Mouse (Mus musculus) limb, embryonic 12.5 days (tissue): ENCODE measurements at regions not wholly inside any gene's neighbourhood (a gene's known extent, or its start where the extent isn't known, plus 50 kb on each side); places are given as distances from the start of the nearest gene placed in this dataset.

Source experiments
- ATAC-seq: fragments of 200-750 bp; cut with Nextera tagmentation; 2 replicates; pipeline ENCODE4 v1.8.0; 2017; ENCODE audit warnings: low read depth, moderate TSS enrichment; ENCODE audit not compliant: insufficient number of reproducible peaks, insufficient read depth, low FRiP score, low TSS enrichment
- H3K27ac ChIP-seq: fragments of 300-500 bp; sonication (generic); 2 replicates; pipeline ENCODE4 v1.5.1; 2016; ENCODE audit warnings: mild to moderate bottlenecking, moderate library complexity
- H3K27me3 ChIP-seq: fragments of 300-500 bp; sonication (generic); 2 replicates; pipeline ENCODE4 v1.6.1; 2016; ENCODE audit warnings: mild to moderate bottlenecking, moderate library complexity
- H3K36me3 ChIP-seq: fragments of 300-500 bp; sonication (generic); 2 replicates; pipeline ENCODE4 v1.6.1; 2016; ENCODE audit warnings: mild to moderate bottlenecking, moderate library complexity
- H3K4me1 ChIP-seq: fragments of 300-500 bp; sonication (generic); replicated peaks from 2 replicates; pipeline ENCODE4 v1.6.1; 2016
- H3K4me2 ChIP-seq: fragments of 300-500 bp; sonication (generic); 2 replicates; pipeline ENCODE4 v1.6.1; 2016; ENCODE audit warnings: mild to moderate bottlenecking, moderate library complexity
- H3K4me3 ChIP-seq: fragments of 300-500 bp; sonication (generic); replicated peaks from 2 replicates; pipeline ENCODE4 v1.5.1; 2016; ENCODE audit warnings: mild to moderate bottlenecking
- H3K9ac ChIP-seq: fragments of 300-500 bp; sonication (generic); replicated peaks from 2 replicates; pipeline ENCODE4 v1.6.1; 2016; ENCODE audit warnings: mild to moderate bottlenecking, moderate library complexity
- H3K9me3 ChIP-seq: fragments of 300-500 bp; sonication (generic); 2 replicates; pipeline ENCODE4 v1.6.1; 2016; ENCODE audit warnings: mild to moderate bottlenecking, moderate library complexity
- WGBS: fragments of 180-500 bp; shearing (Covaris S2); methylation state at CpG from one replicate; pipeline ENCODE4 v1.1.7; 2016; 5-methylcytosine and 5-hydroxymethylcytosine counted together

GRCm38 (mm10) chr8:26287665-26288064, 168.3 kb downstream of the Gm45692 start:
- no peak overlapping the region for H3K4me2 ChIP-seq
- ATAC-seq = no peak
- 23% methylated on average over 6 of the region's 6 CpGs for WGBS
- no peak overlapping the region for H3K4me3 ChIP-seq
- peaks cover 24% of the 10 kb centered on the region for H3K4me1 ChIP-seq
- no peaks in the 10 kb centered on the region for H3K36me3 ChIP-seq
- no peaks in the 10 kb centered on the region for H3K27me3 ChIP-seq
- H3K9ac ChIP-seq = no peak overlapping the region
- 0 out of 2 replicates have a peak, but pooled peaks cover 4% of the 10 kb centered on the region for H3K9me3 ChIP-seq
- no peak overlapping the region for H3K27ac ChIP-seq

DNA sequence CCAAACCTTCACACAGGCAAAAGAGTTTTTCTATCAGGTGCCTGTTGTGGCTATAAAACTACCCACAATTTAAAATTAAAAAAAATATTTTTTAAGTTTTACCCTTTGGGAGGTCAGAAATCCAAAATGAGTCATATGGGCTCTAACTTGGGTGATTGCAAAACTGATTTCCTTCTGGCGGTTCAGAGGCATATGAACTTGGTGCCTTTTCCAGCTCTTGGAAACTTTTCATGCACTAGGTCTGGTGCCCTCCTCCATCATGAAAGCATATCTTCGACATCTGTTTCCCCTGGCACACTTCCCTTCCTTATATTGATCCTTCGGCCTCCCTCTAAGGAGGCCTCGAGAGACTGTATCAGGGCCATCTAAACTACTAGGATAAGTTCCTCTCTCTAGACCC, 168.8 kb downstream of the Gm45692 start:
- Histone ChIP-seq H3K36me3 (no peaks in the 10 kb centered on the region), H3K27me3 (no peaks in the 10 kb centered on the region), H3K4me3 (no peak overlapping the region), H3K9me3 (0 out of 2 replicates have a peak, but pooled peaks cover 4% of the 10 kb centered on the region), H3K4me1 (peaks cover 19% of the 10 kb centered on the region), H3K9ac (no peak overlapping the region), H3K4me2 (no peak overlapping the region), H3K27ac (no peak overlapping the region)
- 89% methylated on average over 4 of the region's 4 CpGs for WGBS
- ATAC-seq = no peak

GRCm38 (mm10) chr8:26298066-26298804, 178.9 kb downstream of the Gm45692 start:
- Histone ChIP-seq H3K4me3 (no peak overlapping the region), H3K36me3 (no peaks in the 10 kb centered on the region), H3K9ac (no peak overlapping the region), H3K27ac (no peak overlapping the region), H3K4me2 (no peak overlapping the region), H3K9me3 (no peaks in the 10 kb centered on the region), H3K27me3 (no peaks in the 10 kb centered on the region; the same call in 1 of the 2 replicates), H3K4me1 (peaks cover 6% of the 10 kb centered on the region; the same call in 1 of the 2 replicates)
- ATAC-seq = no peak
- WGBS = 85% methylated on average over 10 of the region's 10 CpGs

DNA sequence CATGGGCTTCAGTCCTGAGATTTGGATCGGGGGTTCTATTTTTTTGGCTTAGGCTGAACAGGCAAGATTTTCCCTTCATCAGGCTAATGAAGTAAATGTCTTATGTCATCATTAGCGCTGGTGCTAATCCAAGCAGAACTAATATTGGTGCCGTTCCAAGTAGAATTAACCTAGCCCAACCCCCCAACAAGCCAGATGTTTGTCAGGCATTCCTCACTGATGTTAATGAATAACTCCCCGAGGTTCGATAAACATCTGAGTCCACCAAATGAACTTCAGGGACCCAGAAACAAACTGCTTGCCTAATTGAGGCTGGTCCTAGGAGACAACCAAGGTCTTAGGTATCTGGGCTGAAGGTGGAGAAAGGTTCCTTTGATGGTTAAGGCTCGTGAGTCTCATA, 180.9 kb downstream of the Gm45692 start:
- 43% methylated on average over 6 of the region's 6 CpGs for WGBS
- no peaks in the 10 kb centered on the region for H3K36me3 ChIP-seq
- no peak overlapping the region for H3K4me3 ChIP-seq
- no peak overlapping the region for H3K9ac ChIP-seq
- no peak overlapping the region for H3K4me2 ChIP-seq
- peaks cover 2% of the 10 kb centered on the region; the same call in 1 of the 2 replicates for H3K27me3 ChIP-seq
- peaks cover 12% of the 10 kb centered on the region for H3K4me1 ChIP-seq
- no peaks in the 10 kb centered on the region for H3K9me3 ChIP-seq
- H3K27ac ChIP-seq = no peak overlapping the region
- ATAC-seq = no peak

- ATAC-seq = no peak
- Histone ChIP-seq H3K4me2 (no peak overlapping the region), H3K4me1 (peaks cover 16% of the 10 kb centered on the region), H3K9ac (no peak overlapping the region), H3K27me3 (peaks cover 4% of the 10 kb centered on the region; the same call in 1 of the 2 replicates), H3K27ac (no peak overlapping the region), H3K36me3 (no peaks in the 10 kb centered on the region), H3K9me3 (no peaks in the 10 kb centered on the region), H3K4me3 (no peak overlapping the region)
- WGBS = 77% methylated on average over 4 of the region's 4 CpGs
These were observed 182.6 kb downstream of the Gm45692 start for GRCm38 (mm10) chr8:26301961-26302360.

GRCm38 (mm10) chr8:26304566-26304965, 185.2 kb downstream of the Gm45692 start:
- Histone ChIP-seq H3K27me3 (peaks cover 13% of the 10 kb centered on the region), H3K36me3 (no peaks in the 10 kb centered on the region), H3K4me2 (no peak overlapping the region), H3K4me1 (peaks cover 28% of the 10 kb centered on the region), H3K9me3 (no peaks in the 10 kb centered on the region), H3K4me3 (no peak overlapping the region), H3K27ac (no peak overlapping the region), H3K9ac (no peak overlapping the region)
- 76% methylated on average over 6 of the region's 6 CpGs for WGBS
- no peak for ATAC-seq

- ATAC-seq = no peak
- H3K4me1 ChIP-seq = peaks cover 27% of the 10 kb centered on the region
These were observed 185.9 kb downstream of the Gm45692 start for GRCm38 (mm10) chr8:26305061-26305879.

DNA sequence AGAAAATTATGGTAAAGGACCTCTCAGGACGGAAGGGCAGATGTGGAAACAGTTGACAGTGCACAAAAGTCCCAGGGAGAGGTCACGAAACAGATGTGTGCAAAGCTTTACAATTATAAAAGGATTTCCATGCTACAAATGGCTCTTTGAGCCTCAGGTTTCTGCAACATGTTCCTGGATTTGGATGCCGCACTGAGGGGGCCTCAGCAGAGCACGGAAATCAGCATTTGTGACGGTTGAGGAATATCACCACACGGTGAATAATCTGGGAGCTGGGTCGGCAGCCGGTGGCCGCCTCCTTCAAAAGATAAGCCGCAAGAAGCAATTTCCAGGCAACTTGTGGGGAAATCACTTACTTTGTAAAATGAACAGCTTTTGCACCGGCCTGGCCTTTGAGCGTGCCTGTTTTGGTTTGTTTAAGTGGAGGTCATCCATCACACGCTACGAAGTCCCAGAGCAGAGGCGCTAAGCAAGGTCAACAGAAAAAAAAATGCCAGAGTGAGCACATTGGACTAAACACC, 188.8 kb downstream of the Gm45692 start:
- H3K27ac ChIP-seq = 0 out of 2 replicates have a peak overlapping the region, but pooled peaks have one; percentile 12
- no peak for ATAC-seq

More at GRCm38 (mm10) chr8:26305061-26305879, 185.9 kb downstream of the Gm45692 start:
- Histone ChIP-seq H3K27me3 (peaks cover 13% of the 10 kb centered on the region), H3K9ac (no peak overlapping the region), H3K4me3 (no peak overlapping the region), H3K27ac (no peak overlapping the region), H3K4me2 (no peak overlapping the region), H3K9me3 (no peaks in the 10 kb centered on the region), H3K36me3 (no peaks in the 10 kb centered on the region)
- WGBS = 50% methylated on average over 18 of the region's 18 CpGs

DNA sequence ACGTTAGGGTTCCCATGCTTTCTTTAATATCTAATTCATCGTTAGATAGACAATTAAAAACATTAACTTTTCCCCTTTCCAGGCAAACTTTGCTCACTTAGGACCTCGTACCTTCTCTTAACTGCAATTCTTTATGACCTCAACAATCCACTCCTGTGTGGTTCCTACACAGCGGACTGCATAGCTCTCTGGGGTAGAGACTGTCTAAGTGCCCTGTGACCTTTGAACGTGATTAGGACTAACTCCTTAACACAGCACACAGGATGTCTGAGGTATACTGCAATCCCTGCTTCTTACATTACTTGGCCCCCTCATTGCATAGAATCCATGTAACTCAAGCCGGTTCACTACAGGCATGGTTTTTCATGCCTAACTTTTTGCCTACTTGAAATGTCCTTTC, 190.4 kb downstream of the Gm45692 start:
- 59% methylated on average over 6 of the region's 6 CpGs for WGBS
- Histone ChIP-seq H3K27ac (no peak overlapping the region), H3K4me3 (no peak overlapping the region), H3K9me3 (0 out of 2 replicates have a peak, but pooled peaks cover 3% of the 10 kb centered on the region), H3K4me1 (peaks cover 29% of the 10 kb centered on the region), H3K9ac (no peak overlapping the region), H3K27me3 (peaks cover 13% of the 10 kb centered on the region), H3K4me2 (no peak overlapping the region), H3K36me3 (no peaks in the 10 kb centered on the region)
- no peak for ATAC-seq

More for the DNA sequence above, 188.8 kb downstream of the Gm45692 start:
- Histone ChIP-seq H3K4me3 (no peak overlapping the region), H3K4me1 (peaks cover 30% of the 10 kb centered on the region), H3K9me3 (0 out of 2 replicates have a peak, but pooled peaks cover 3% of the 10 kb centered on the region), H3K36me3 (no peaks in the 10 kb centered on the region), H3K4me2 (peak overlapping the region; percentile 36), H3K27me3 (peaks cover 13% of the 10 kb centered on the region), H3K9ac (no peak overlapping the region)
- WGBS = 16% methylated on average over 15 of the region's 15 CpGs

DNA sequence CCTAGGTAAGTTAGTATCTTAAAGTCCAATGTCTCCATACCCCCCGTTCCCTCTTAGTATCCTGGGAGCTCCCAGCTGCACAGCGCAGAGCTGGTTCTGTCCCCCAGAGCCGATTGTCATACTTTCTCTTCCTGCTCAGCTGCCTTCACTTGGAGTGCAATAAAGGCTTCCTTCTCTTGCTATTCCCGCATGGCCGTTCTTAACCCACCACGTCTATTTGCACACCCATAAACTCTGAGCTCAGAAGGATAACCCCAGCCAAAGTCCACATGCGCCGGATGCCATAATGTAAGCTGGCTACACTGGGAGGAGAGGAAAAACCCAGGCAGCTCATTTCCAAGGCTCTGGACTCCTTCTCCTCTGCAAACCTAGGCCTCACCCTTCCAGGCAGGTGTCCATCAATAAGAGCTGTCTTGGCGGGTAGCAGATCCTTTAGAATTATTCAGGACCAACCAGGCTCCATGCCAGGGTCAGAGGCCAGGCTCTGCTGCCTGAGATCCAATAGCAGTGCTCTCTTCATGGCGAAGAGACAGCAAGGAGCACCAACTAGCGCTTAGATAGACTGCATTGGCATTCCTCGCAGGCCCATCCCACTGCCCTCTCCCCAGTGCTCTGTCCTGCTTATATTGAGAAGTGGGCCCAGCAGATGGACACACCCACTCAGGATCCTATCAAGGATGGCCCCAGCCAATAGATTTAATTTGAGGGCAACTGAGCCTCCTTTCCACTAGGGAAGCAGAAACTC, 204.4 kb downstream of the Gm45692 start:
- no peak for ATAC-seq
- no peak overlapping the region for H3K9ac ChIP-seq
- no peak overlapping the region for H3K4me2 ChIP-seq
- 87% methylated on average over 12 of the region's 12 CpGs for WGBS
- H3K4me3 ChIP-seq = no peak overlapping the region
- no peaks in the 10 kb centered on the region; the same call in 1 of the 2 replicates for H3K27me3 ChIP-seq
- H3K4me1 ChIP-seq = no peaks in the 10 kb centered on the region
- no peak overlapping the region for H3K27ac ChIP-seq
- H3K36me3 ChIP-seq = no peaks in the 10 kb centered on the region
- no peaks in the 10 kb centered on the region for H3K9me3 ChIP-seq
